Mouse (Mus musculus) CH12.LX (cell line): ENCODE measurements at regions not wholly inside any gene's neighbourhood (a gene's known extent, or its start where the extent isn't known, plus 50 kb on each side); places are given as distances from the start of the nearest gene placed in this dataset.
A peak's percentile ranks its signal among the peaks of the same experiment; 100 is the strongest.

Experiments used
- DNase-seq: peaks from one replicate; pipeline ENCODE4 v3.0.0-alpha.2; 2013; ENCODE audit errors: extremely low read depth
- H3K27ac ChIP-seq: 2 replicates; pipeline ENCODE4 v1.5.1; 2012; ENCODE audit warnings: low read depth, mild to moderate bottlenecking, control low read depth, moderate library complexity; ENCODE audit not compliant: insufficient read depth
- H3K27me3 ChIP-seq: replicated peaks from 2 replicates; pipeline ENCODE3; 2012; ENCODE audit warnings: inconsistent platforms
- H3K36me3 ChIP-seq, 2 experiments: replicated peaks in 1 of 2; 2 replicates each; pipeline versions ENCODE3 to v1.6.1; 2012; ENCODE audit warnings: inconsistent platforms in 1 of 2, low read length in 1 of 2, mild to moderate bottlenecking in 1 of 2, mixed read lengths in 1 of 2, moderate library complexity in 1 of 2; ENCODE audit not compliant: control insufficient read depth in 1 of 2, insufficient read depth in 1 of 2
- H3K4me1 ChIP-seq, 2 experiments: 2 replicates each; pipeline ENCODE4 v1.6.1; 2012; ENCODE audit warnings: inconsistent platforms in 1 of 2, moderate library complexity in 1 of 2; ENCODE audit not compliant: insufficient read depth in 2 of 2, control insufficient read depth in 1 of 2
- H3K4me2 ChIP-seq: 2 replicates; pipeline ENCODE4 v1.6.1; 2012; ENCODE audit warnings: low read depth, mild to moderate bottlenecking, control low read depth; ENCODE audit not compliant: poor library complexity, insufficient read depth, severe bottlenecking
- H3K4me3 ChIP-seq, 3 experiments: fragments of 150-350 bp in 1 of 3; sonication (generic) in 1 of 3; replicated peaks in 1 of 3; 2 replicates each; pipeline versions ENCODE3 to v1.5.1; 2011 to 2012; ENCODE audit warnings: low read depth in 2 of 3, low read length in 2 of 3, mild to moderate bottlenecking in 2 of 3, moderate library complexity in 2 of 3, control low read depth in 1 of 3, improper control_type of control experiment in 1 of 3, inconsistent platforms in 1 of 3, mixed read lengths in 1 of 3; ENCODE audit not compliant: poor library complexity in 1 of 3
- H3K79me2 ChIP-seq: replicated peaks from 2 replicates; pipeline ENCODE4 v1.6.1; 2012; ENCODE audit warnings: mild to moderate bottlenecking, moderate library complexity; ENCODE audit not compliant: control insufficient read depth, poor library complexity, insufficient read depth, severe bottlenecking; ENCODE audit errors: extremely low read depth
- H3K9ac ChIP-seq: 2 replicates; pipeline ENCODE4 v1.6.1; 2012; ENCODE audit warnings: low read depth, mild to moderate bottlenecking, control low read depth, moderate library complexity; ENCODE audit not compliant: insufficient read depth
- H3K9me3 ChIP-seq: replicated peaks from 2 replicates; pipeline ENCODE3; 2012; ENCODE audit warnings: low read length, inconsistent platforms, mixed read lengths
- BHLHE40 ChIP-seq: IDR thresholded peaks from 2 replicates; pipeline ENCODE4 v1.6.1; 2011; ENCODE audit warnings: mild to moderate bottlenecking, low read depth, low read length, improper control_type of control experiment
- E2F4 ChIP-seq: IDR thresholded peaks from 2 replicates; pipeline ENCODE4 v1.6.1; 2011; ENCODE audit warnings: low read depth, low read length, improper control_type of control experiment; ENCODE audit not compliant: insufficient replicate concordance
- ELF1 ChIP-seq: IDR thresholded peaks from 2 replicates; pipeline ENCODE4 v1.6.1; 2014; ENCODE audit warnings: low read depth, mild to moderate bottlenecking, inconsistent platforms, low read length, improper control_type of control experiment
- GABPA ChIP-seq: IDR thresholded peaks from 2 replicates; pipeline ENCODE4 v1.6.1; 2012; ENCODE audit warnings: low read depth, low read length, improper control_type of control experiment, inconsistent platforms; ENCODE audit not compliant: insufficient replicate concordance
- MAX ChIP-seq: IDR thresholded peaks from 2 replicates; pipeline ENCODE4 v1.6.1; 2011; ENCODE audit warnings: low read length, improper control_type of control experiment
- MEF2A ChIP-seq: IDR thresholded peaks from 2 replicates; pipeline ENCODE4 v1.6.1; 2014; ENCODE audit warnings: low read depth, mild to moderate bottlenecking, inconsistent platforms, low read length, improper control_type of control experiment, borderline replicate concordance
- MYC ChIP-seq: IDR thresholded peaks from 2 replicates; pipeline ENCODE4 v1.6.1; 2011; ENCODE audit warnings: low read depth, mild to moderate bottlenecking, improper control_type of control experiment, low read length
- POLR2A ChIP-seq: IDR thresholded peaks from 2 replicates; pipeline ENCODE4 v1.6.1; 2011; ENCODE audit warnings: low read depth, mild to moderate bottlenecking, improper control_type of control experiment, low read length
- RAD21 ChIP-seq: IDR thresholded peaks from 2 replicates; pipeline ENCODE4 v1.6.1; 2011; ENCODE audit warnings: low read depth, mild to moderate bottlenecking, low read length, improper control_type of control experiment, moderate library complexity
- SMC3 ChIP-seq: IDR thresholded peaks from 2 replicates; pipeline ENCODE4 v1.6.1; 2011; ENCODE audit warnings: low read depth, low read length, improper control_type of control experiment
- TBP ChIP-seq: conservative IDR thresholded peaks from 2 replicates; pipeline ENCODE4 v1.6.1; 2011; ENCODE audit warnings: low read depth, low read length, improper control_type of control experiment
- UBTF ChIP-seq: IDR thresholded peaks from 2 replicates; pipeline ENCODE4 v1.6.1; 2012; ENCODE audit warnings: low read depth, mild to moderate bottlenecking, inconsistent platforms, low read length, improper control_type of control experiment, moderate library complexity
- USF2 ChIP-seq: conservative IDR thresholded peaks from 2 replicates; pipeline ENCODE4 v1.6.1; 2011; ENCODE audit warnings: low read depth, low read length, improper control_type of control experiment
- ZC3H11A ChIP-seq: IDR thresholded peaks from 2 replicates; pipeline ENCODE4 v1.6.1; 2012; ENCODE audit warnings: low read depth, mild to moderate bottlenecking, inconsistent platforms, low read length, improper control_type of control experiment
- ZKSCAN1 ChIP-seq: IDR thresholded peaks from 2 replicates; pipeline ENCODE4 v1.6.1; 2012; ENCODE audit warnings: low read depth, inconsistent platforms, low read length, improper control_type of control experiment, borderline replicate concordance
- ZMIZ1 ChIP-seq: IDR thresholded peaks from 2 replicates; pipeline ENCODE4 v1.6.1; 2012; ENCODE audit warnings: low read depth, mild to moderate bottlenecking, inconsistent platforms, low read length, improper control_type of control experiment
- dilution Hi-C: fragments of 300-500 bp; cut with MboI; formaldehyde crosslinking; loops from 2 replicates; pipeline ENCODE4 v1.14.3; 2020; ENCODE audit warnings: low sequenced_read_pairs; ENCODE audit not compliant: extremely low pct_unique_long_range_greater_than_20kb, extremely low pct_ligation_motif_present
- in situ Hi-C: fragments of 300-500 bp; cut with MboI; formaldehyde crosslinking; loops from 3 replicates; pipeline ENCODE4 v1.14.3; 2019; ENCODE audit warnings: low sequenced_read_pairs, low pct_ligation_motif_present, low pct_unique_long_range_greater_than_20kb, mixed read lengths

GRCm38 (mm10) chr2:51238131-51238931 lies 89.4 kb upstream of the Rnd3 start:
- Histone ChIP-seq H3K4me2 (0 out of 2 replicates have a peak overlapping the region, but pooled peaks have one; percentile 5), H3K36me3 (no peaks in the 10 kb centered on the region), H3K79me2 (no peaks in the 10 kb centered on the region), H3K4me3 (no peak overlapping the region), H3K9me3 (no peaks in the 10 kb centered on the region), H3K4me1 (no peaks in the 10 kb centered on the region), H3K27me3 (no peaks in the 10 kb centered on the region), H3K9ac (no peak overlapping the region), H3K27ac (no peak overlapping the region)
- no peak for DNase-seq
- no peak for TF ChIP-seq MEF2A
- TF ChIP-seq MAX, result no peak
- no peak for TF ChIP-seq ZKSCAN1
- no peak for TF ChIP-seq TBP
- TF ChIP-seq E2F4, result no peak
- TF ChIP-seq MYC, result no peak
- TF ChIP-seq ELF1, result no peak
- dilution Hi-C loops, result no loop called here
- in situ Hi-C loops, result no loop called here

GRCm38 (mm10) chr2:51237451-51237850 lies 88.5 kb upstream of the Rnd3 start:
- no peak for TF ChIP-seq MAX
- no peak for TF ChIP-seq POLR2A
- TF ChIP-seq USF2, result no peak
- no peak for TF ChIP-seq ZKSCAN1
- no peak for TF ChIP-seq ZC3H11A
- TF ChIP-seq ZMIZ1, result no peak
- TF ChIP-seq GABPA, result no peak
- no peak for TF ChIP-seq RAD21
- TF ChIP-seq BHLHE40, result no peak
- TF ChIP-seq SMC3, result no peak
- no peak for TF ChIP-seq UBTF
- H3K9me3 ChIP-seq, result no peaks in the 10 kb centered on the region
- H3K9ac ChIP-seq, result no peak overlapping the region
- no peak overlapping the region for H3K27ac ChIP-seq
- H3K27me3 ChIP-seq, result no peaks in the 10 kb centered on the region
- no peak overlapping the region for H3K4me3 ChIP-seq
- H3K4me2 ChIP-seq, result no peak overlapping the region
- H3K4me1 ChIP-seq, result no peaks in the 10 kb centered on the region
- no peak for DNase-seq
- dilution Hi-C loops (no loop called here), in situ Hi-C loops (no loop called here)
- H3K36me3 ChIP-seq, result no peaks in the 10 kb centered on the region
- no peaks in the 10 kb centered on the region for H3K79me2 ChIP-seq
